9 mouse cellular contexts compared by ENCODE assay signal in the genomic region with DNA sequence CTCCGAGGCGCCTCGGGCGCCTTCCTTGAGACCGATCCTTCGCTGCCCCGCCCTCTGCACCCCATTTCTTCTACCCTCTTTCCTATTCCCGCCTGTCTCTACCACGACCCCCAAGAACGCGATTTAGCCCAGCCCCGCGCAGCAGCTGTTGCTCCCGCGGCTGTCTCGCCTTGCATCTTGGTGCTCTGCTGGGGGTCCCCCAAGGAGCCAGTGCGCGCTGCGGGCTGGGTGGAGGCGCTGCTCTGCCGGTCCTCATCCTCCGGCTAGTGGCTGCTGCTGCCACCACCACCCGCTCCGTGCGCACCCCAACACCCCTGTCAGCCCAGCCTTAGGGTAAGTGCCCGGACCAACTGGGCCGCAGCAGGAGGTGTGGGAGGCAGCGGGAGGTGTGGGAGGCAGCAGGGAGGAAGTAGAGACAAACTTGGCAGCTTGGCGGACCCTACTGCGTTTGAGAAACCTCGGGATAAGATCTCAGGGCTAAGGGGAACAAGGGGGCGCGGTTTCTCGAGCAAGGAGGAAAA. TPM values are rescaled to one million over a fixed set of nuclear protein-coding genes. Genes with fewer than 3 reads are reported as not detected.
A peak's percentile ranks its signal among the peaks of the same experiment; 100 is the strongest.
DNase-seq lines count a peak whose midpoint lies in the region; ATAC-seq and TF ChIP-seq lines count a peak whose summit lies in the region.
"Had no signal": no experiment of that assay in that cellular context is flagged by ENCODE, and none has a peak within 500 bp of the region (broad histone marks: within the 10 kb centered on the region; RNA-seq: fewer than 3 reads in every experiment).

No protein-coding gene starts in this region.

- no peak for TF ChIP-seq POLR2A in heart, adult 2 months (IDR thresholded peaks at IDR 0.05; ENCODE audit: insufficient read depth, low read depth, low read length)
- no peak; the same call in 1 of the 2 replicates for TF ChIP-seq POLR2A in olfactory bulb, adult 2 months (IDR thresholded peaks at IDR 0.05; ENCODE audit: insufficient read depth, low read depth, low read length)

- peak overlapping the region; percentile 14; the same call in 1 of the 2 replicates for H3K4me3 ChIP-seq in heart, adult 2 months
- H3K4me3 ChIP-seq in forebrain, embryonic 14.5 days (ENCODE audit: low read depth, low read length): peak overlapping the region; percentile 85
- peak overlapping the region; percentile 55 for H3K4me3 ChIP-seq in intestine, embryonic 14.5 days (ENCODE audit: low read depth, low read length)
- H3K4me3 ChIP-seq in limb, embryonic 12.5 days (replicated peaks): peak overlapping the region; percentile 63
- H3K4me3 ChIP-seq in olfactory bulb, adult 2 months (ENCODE audit: insufficient read depth, low read depth, low read length): peak overlapping the region; percentile 81

- no peak for TF ChIP-seq CTCF in heart, adult 2 months (IDR thresholded peaks at IDR 0.05)
- TF ChIP-seq CTCF in olfactory bulb, adult 2 months (IDR thresholded peaks at IDR 0.05; ENCODE audit: insufficient read depth, low read depth, low read length): no peak

- peaks cover 6% of the 10 kb centered on the region for H3K27me3 ChIP-seq in heart, adult 2 months (ENCODE audit: control insufficient read depth, insufficient read depth, low read length)
- H3K27me3 ChIP-seq in forebrain, embryonic 14.5 days (replicated peaks; ENCODE audit: control insufficient read depth, insufficient read depth, low read length): no peaks in the 10 kb centered on the region
- H3K27me3 ChIP-seq in intestine, embryonic 14.5 days (replicated peaks; ENCODE audit: control insufficient read depth, insufficient read depth, low read length): peaks cover 23% of the 10 kb centered on the region
- peaks cover 30% of the 10 kb centered on the region for H3K27me3 ChIP-seq in limb, embryonic 12.5 days
- H3K27me3 ChIP-seq: CH12.LX had no signal

- no peaks in the 10 kb centered on the region for H3K4me1 ChIP-seq in heart, adult 2 months (ENCODE audit: control insufficient read depth, insufficient read depth, low read length)
- peaks cover 31% of the 10 kb centered on the region for H3K4me1 ChIP-seq in forebrain, embryonic 14.5 days (ENCODE audit: control insufficient read depth, insufficient read depth, low read length)
- H3K4me1 ChIP-seq in intestine, embryonic 14.5 days (replicated peaks; ENCODE audit: control insufficient read depth, insufficient read depth, low read length): no peaks in the 10 kb centered on the region; the same call in 1 of the 2 replicates
- peaks cover 4% of the 10 kb centered on the region; the same call in 1 of the 2 replicates for H3K4me1 ChIP-seq in limb, embryonic 12.5 days (replicated peaks)
- H3K4me1 ChIP-seq in olfactory bulb, adult 2 months (ENCODE audit: control insufficient read depth, insufficient read depth, low read length): peaks cover 5% of the 10 kb centered on the region; the same call in 1 of the 2 replicates

- H3K79me2 ChIP-seq in heart, adult 2 months (replicated peaks; ENCODE audit: control insufficient read depth, insufficient read depth, low read length): no peaks in the 10 kb centered on the region

- ATAC-seq in forebrain, embryonic 14.5 days: peak; percentile 72
- ATAC-seq in intestine, embryonic 14.5 days (replicated peaks; ENCODE audit: low FRiP score, low TSS enrichment, low read depth): peak; percentile 71
- ATAC-seq in limb, embryonic 12.5 days (ENCODE audit: insufficient number of reproducible peaks, insufficient read depth, low FRiP score, low TSS enrichment, low read depth): peak; percentile 73

- no peak for TF ChIP-seq EP300 in heart, adult 2 months (IDR thresholded peaks at IDR 0.05; ENCODE audit: insufficient read depth, low read depth, low read length)

- no peak for DNase-seq in heart, adult 2 months
- no peak for DNase-seq in heart, adult 8-10 months (ENCODE audit: low spot score)
- DNase-seq in cerebellum, adult 11 months: peak; percentile 67
- peak; percentile 69 for DNase-seq in forebrain, embryonic 14.5 days (ENCODE audit: low spot score)
- peak; percentile 77 for DNase-seq in intestine, embryonic 14.5 days (ENCODE audit: low spot score)
- DNase-seq in thymus, adult 18-20 months: no peak

- H3K9me3 ChIP-seq in forebrain, embryonic 14.5 days (replicated peaks; ENCODE audit: control insufficient read depth, low read length): no peaks in the 10 kb centered on the region
- H3K9me3 ChIP-seq in intestine, embryonic 14.5 days (ENCODE audit: control insufficient read depth, low read length): no peaks in the 10 kb centered on the region
- no peaks in the 10 kb centered on the region for H3K9me3 ChIP-seq in limb, embryonic 12.5 days

- H3K4me2 ChIP-seq in forebrain, embryonic 14.5 days (ENCODE audit: low read length): peak overlapping the region; percentile 65
- peak overlapping the region; percentile 96 for H3K4me2 ChIP-seq in intestine, embryonic 14.5 days (ENCODE audit: low read length)
- H3K4me2 ChIP-seq in limb, embryonic 12.5 days: peak overlapping the region; percentile 98

- intact Hi-C loops in heart, adult 2 months (cut with DNase I): no loop called here

- H3K36me3 ChIP-seq in heart, adult 2 months (ENCODE audit: control insufficient read depth, insufficient read depth, low read length): no peaks in the 10 kb centered on the region
- no peaks in the 10 kb centered on the region for H3K36me3 ChIP-seq in forebrain, embryonic 14.5 days (ENCODE audit: control insufficient read depth, insufficient read depth, low read length)
- no peaks in the 10 kb centered on the region for H3K36me3 ChIP-seq in intestine, embryonic 14.5 days (ENCODE audit: control insufficient read depth, insufficient read depth, low read length)
- no peaks in the 10 kb centered on the region for H3K36me3 ChIP-seq in limb, embryonic 12.5 days

- no peak overlapping the region for H3K27ac ChIP-seq in heart, adult 2 months
- peak overlapping the region; percentile 92 for H3K27ac ChIP-seq in forebrain, embryonic 14.5 days (ENCODE audit: low read depth, low read length)
- H3K27ac ChIP-seq in intestine, embryonic 14.5 days (ENCODE audit: low read depth): no peak overlapping the region
- H3K27ac ChIP-seq in limb, embryonic 12.5 days: 0 out of 2 replicates have a peak overlapping the region, but pooled peaks have one; percentile 67
- peak overlapping the region; percentile 73 for H3K27ac ChIP-seq in olfactory bulb, adult 2 months (ENCODE audit: insufficient read depth, low read depth, low read length)

- H3K9ac ChIP-seq in heart, adult 2 months (ENCODE audit: low read depth, low read length): peak overlapping the region; percentile 26; the same call in 1 of the 2 replicates
- H3K9ac ChIP-seq in forebrain, embryonic 14.5 days (ENCODE audit: low read length): peak overlapping the region; percentile 93
- H3K9ac ChIP-seq in intestine, embryonic 14.5 days (ENCODE audit: low read length): peak overlapping the region; percentile 5; the same call in 1 of the 2 replicates
- peak overlapping the region; percentile 74 for H3K9ac ChIP-seq in limb, embryonic 12.5 days (replicated peaks)

- whole genome bisulfite sequencing in heart, adult 2 months: under 1% methylated on average over 34 of the region's 34 CpGs
- under 1% methylated on average over 32 of the region's 34 CpGs for WGBS in forebrain, embryonic 14.5 days
- under 1% methylated on average over 34 of the region's 34 CpGs for WGBS in intestine, embryonic 14.5 days
- WGBS in limb, embryonic 12.5 days: under 1% methylated on average over 34 of the region's 34 CpGs
- WGBS in olfactory bulb, adult 2 months: under 1% methylated on average over 34 of the region's 34 CpGs

RNA-seq across cellular contexts. Expression of gene Lrrn1, which starts 0.4 kb away (rescaled TPM):
- total RNA-seq in heart, adult 2 months (2021): under 1 TPM; 0.05 to 0.11 TPM
- polyA plus RNA-seq in heart, adult 2 months (2012; rRNA removed): 0.29 and 0.47 TPM in 2 replicates
- total RNA-seq in heart, adult 8-10 months (2022): under 1 TPM; 0.08 to 0.25 (median 0.18) TPM
- 47.8 and 57.2 TPM in 2 replicates for polyA plus RNA-seq in forebrain, embryonic 14.5 days (2014; fragmentation: Nextera tagmentation; extraction: Ambion mirVana)
- polyA plus RNA-seq in intestine, embryonic 14.5 days (2014; fragmentation: Nextera tagmentation; extraction: Ambion mirVana): 6.3 and 6.4 TPM in 2 replicates
- polyA plus RNA-seq in limb, embryonic 12.5 days (2016; fragmentation: Nextera tagmentation; extraction: Ambion mirVana): 45.8 and 50.1 TPM in 2 replicates
- polyA plus RNA-seq in olfactory bulb, adult 2 months (2012; ENCODE audit: insufficient read depth, insufficient read length, low replicate concordance, missing spikeins): not detected in 2 replicates
- total RNA-seq: CH12.LX had no signal

Comparison
In these comparisons a context has a peak if more than half of its experiments do, and no peak if none do; other contexts are left out.
1. DNase-seq: peak in cerebellum, adult 11 months (single experiment), forebrain, embryonic 14.5 days (single experiment) and intestine, embryonic 14.5 days (single experiment); none in heart, adult 2 months (0 of 2), heart, adult 8-10 months (single experiment) and thymus, adult 18-20 months (0 of 2).
2. H3K27ac ChIP-seq: peak in forebrain, embryonic 14.5 days (single experiment), limb, embryonic 12.5 days (single experiment) and olfactory bulb, adult 2 months (single experiment); none in heart, adult 2 months (single experiment) and intestine, embryonic 14.5 days (single experiment).
3. H3K4me3 ChIP-seq: peak in every context shown above with its lines; median percentile 85 in forebrain, embryonic 14.5 days; 81 in olfactory bulb, adult 2 months; 63 in limb, embryonic 12.5 days; 55 in intestine, embryonic 14.5 days; 14 in heart, adult 2 months.
4. H3K9ac ChIP-seq: peak in every context shown above with its lines; median percentile 93 in forebrain, embryonic 14.5 days; 74 in limb, embryonic 12.5 days; 26 in heart, adult 2 months; 5 in intestine, embryonic 14.5 days.
5. Peak in every context shown above with its lines, with median percentiles within 50 percentile points of each other: ATAC-seq and H3K4me2 ChIP-seq.